Mouse (Mus musculus) limb, embryonic 15.5 days (tissue): Measurements from ENCODE around the gene Zfp266. TPM values are rescaled to one million over a fixed set of nuclear protein-coding genes. Genes with fewer than 3 reads are reported as not detected.

Source experiments
- ATAC-seq: fragments of 200-750 bp; cut with Nextera tagmentation; 2 replicates; pipeline ENCODE4 v1.8.0; 2017; ENCODE audit warnings: low read depth, moderate TSS enrichment; ENCODE audit not compliant: insufficient number of reproducible peaks, low FRiP score, low TSS enrichment
- H3K27ac ChIP-seq: fragments of 300-500 bp; sonication (generic); 2 replicates; pipeline ENCODE4 v1.5.1; 2015; ENCODE audit warnings: moderate library complexity, mild to moderate bottlenecking, inconsistent platforms
- H3K27me3 ChIP-seq: fragments of 300-500 bp; sonication (generic); 2 replicates; pipeline ENCODE4 v1.6.1; 2015; ENCODE audit warnings: inconsistent platforms
- H3K36me3 ChIP-seq: fragments of 300-500 bp; sonication (generic); 2 replicates; pipeline ENCODE4 v1.6.1; 2015; ENCODE audit warnings: inconsistent platforms
- H3K4me1 ChIP-seq: fragments of 300-500 bp; sonication (generic); 2 replicates; pipeline ENCODE4 v1.6.1; 2015; ENCODE audit warnings: inconsistent platforms
- H3K4me2 ChIP-seq: fragments of 300-500 bp; sonication (generic); 2 replicates; pipeline ENCODE4 v1.6.1; 2015; ENCODE audit warnings: mild to moderate bottlenecking, inconsistent platforms
- H3K4me3 ChIP-seq: fragments of 300-500 bp; sonication (generic); 2 replicates; pipeline ENCODE4 v1.5.1; 2015; ENCODE audit warnings: mild to moderate bottlenecking, inconsistent platforms
- H3K9ac ChIP-seq: fragments of 300-500 bp; sonication (generic); 2 replicates; pipeline ENCODE4 v1.6.1; 2015; ENCODE audit warnings: inconsistent platforms
- H3K9me3 ChIP-seq: fragments of 300-500 bp; sonication (generic); 2 replicates; pipeline ENCODE4 v1.6.1; 2016; ENCODE audit warnings: inconsistent platforms
- WGBS: fragments of 180-500 bp; shearing (Covaris S2); methylation state at CpG from one replicate; pipeline ENCODE4 v1.1.7; 2015; 5-methylcytosine and 5-hydroxymethylcytosine counted together
- polyA plus RNA-seq: library from polyadenylated mRNA; unstranded; fragments of >200 nt; fragmentation: Nextera tagmentation; extraction: Ambion mirVana; gene quantifications from 2 replicates; pipeline ENCODE4 v1.2.1, GENCODE M21; 2015

Zfp266 gene
- polyA plus RNA-seq, 1 experiment from 2014 or later = 110 TPM

DNA sequence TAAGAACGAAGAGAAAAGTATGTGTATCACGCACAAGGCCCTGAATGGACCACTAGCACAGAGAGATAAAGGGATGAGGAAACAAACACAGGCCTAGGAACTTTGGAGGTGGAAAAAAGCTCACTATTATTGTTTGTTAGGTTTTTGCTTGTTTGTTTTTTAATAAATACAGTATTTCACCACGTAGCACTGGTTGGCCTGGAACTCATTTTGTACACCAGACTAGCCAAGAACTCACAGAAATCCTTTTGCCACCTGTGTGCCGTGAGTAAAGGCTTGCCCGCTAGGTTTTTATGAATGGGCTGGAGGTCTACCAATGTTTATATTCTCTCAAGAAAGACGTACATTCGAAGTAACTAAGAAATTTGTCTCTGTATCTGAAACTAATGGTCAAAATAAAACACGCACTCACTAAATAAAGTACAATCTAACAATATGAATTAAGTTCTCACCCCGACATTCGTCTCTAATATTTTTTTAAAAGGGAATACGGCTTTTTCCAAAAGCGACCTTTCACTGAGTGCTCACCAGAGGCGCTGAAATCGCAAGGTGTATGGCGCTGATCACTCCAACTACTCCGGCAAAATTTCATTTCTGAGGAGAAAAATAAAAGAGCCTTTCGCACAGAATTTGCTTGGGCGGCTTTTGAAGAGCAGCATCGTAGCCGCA lies 29.2 kb downstream of the Zfp266 start:
- Histone ChIP-seq H3K27ac (peak overlapping the region; percentile 98), H3K4me2 (peak overlapping the region; percentile 61), H3K9ac (peak overlapping the region; percentile 82), H3K4me3 (peak overlapping the region; percentile 84), H3K4me1 (peaks cover 17% of the 10 kb centered on the region), H3K9me3 (no peaks in the 10 kb centered on the region), H3K27me3 (no peaks in the 10 kb centered on the region), H3K36me3 (peaks cover 14% of the 10 kb centered on the region)
- no peak for ATAC-seq
- WGBS = 8% methylated on average over 20 of the region's 20 CpGs

DNA sequence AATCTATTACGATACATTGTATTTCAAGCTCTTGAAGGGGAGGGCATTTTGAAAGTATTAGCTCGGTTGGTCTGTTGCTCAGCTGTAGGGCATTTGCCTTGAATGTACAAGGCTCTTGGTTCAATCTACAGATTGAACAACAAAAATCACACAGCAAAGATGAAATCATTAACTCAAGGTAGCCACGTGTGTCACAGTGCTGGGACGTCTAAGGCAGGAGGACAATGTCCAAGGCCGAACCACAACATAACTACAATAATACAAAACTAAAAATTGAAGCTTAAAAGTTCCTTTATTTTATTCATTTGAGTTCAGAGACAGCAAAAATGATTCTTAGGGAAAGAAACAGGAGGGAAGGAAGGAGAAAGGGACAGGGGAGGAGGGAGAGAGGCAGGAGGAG lies 31.7 kb downstream of the Zfp266 start:
- no peak overlapping the region for H3K4me2 ChIP-seq
- H3K27me3 ChIP-seq = no peaks in the 10 kb centered on the region
- H3K27ac ChIP-seq = no peak overlapping the region
- H3K4me3 ChIP-seq = no peak overlapping the region
- WGBS = 90% methylated on average over 5 of the region's 5 CpGs
- no peaks in the 10 kb centered on the region for H3K9me3 ChIP-seq
- no peak overlapping the region for H3K9ac ChIP-seq
- H3K36me3 ChIP-seq = peaks cover 21% of the 10 kb centered on the region
- no peak for ATAC-seq
- peaks cover 17% of the 10 kb centered on the region for H3K4me1 ChIP-seq

DNA sequence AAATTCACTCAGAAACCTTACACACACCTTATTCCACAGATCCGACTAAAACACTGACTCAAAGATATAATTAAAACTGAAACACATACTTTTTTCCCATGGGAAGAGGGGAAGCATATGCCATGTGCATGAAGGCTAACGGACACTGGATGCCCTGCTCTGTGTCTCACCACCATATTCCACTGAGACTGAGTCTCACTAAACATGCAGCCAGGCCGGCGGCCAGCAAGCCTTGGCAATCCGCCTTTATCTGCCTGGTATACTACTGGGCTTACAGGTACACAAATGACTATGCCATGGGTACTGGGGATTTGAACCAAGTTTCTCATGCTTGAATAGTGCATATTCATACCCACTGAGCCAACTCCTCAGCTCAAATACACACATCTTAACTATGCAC lies 41.8 kb downstream of the Zfp266 start:
- 88% methylated on average over 5 of the region's 5 CpGs for WGBS
- H3K27me3 ChIP-seq = no peaks in the 10 kb centered on the region
- no peak overlapping the region for H3K4me3 ChIP-seq
- H3K9me3 ChIP-seq = no peaks in the 10 kb centered on the region
- no peak overlapping the region for H3K4me2 ChIP-seq
- no peak overlapping the region for H3K9ac ChIP-seq
- no peak overlapping the region for H3K27ac ChIP-seq
- H3K36me3 ChIP-seq = peaks cover 68% of the 10 kb centered on the region
- H3K4me1 ChIP-seq = no peaks in the 10 kb centered on the region
- no peak for ATAC-seq

DNA sequence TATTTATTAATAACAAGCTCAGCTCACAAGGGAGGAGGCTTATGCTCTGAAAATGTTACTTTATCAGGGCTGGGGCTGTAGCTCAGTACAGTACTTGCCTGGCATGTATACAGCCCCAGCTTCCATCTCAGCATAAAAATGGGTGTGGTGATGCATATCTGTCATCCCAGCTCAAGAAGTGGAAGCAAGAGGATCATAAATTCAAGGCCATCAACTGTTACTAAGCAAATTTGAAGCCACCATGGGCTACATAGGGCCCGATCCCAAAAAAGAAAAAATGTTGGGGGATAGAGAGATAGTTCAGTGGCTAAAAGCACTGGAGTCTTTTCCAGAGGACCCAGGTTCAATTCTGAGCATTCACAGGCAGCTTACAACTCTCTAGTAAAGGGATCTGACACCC lies 44.6 kb downstream of the Zfp266 start:
- Histone ChIP-seq H3K9me3 (no peaks in the 10 kb centered on the region), H3K9ac (no peak overlapping the region), H3K36me3 (peaks cover 70% of the 10 kb centered on the region), H3K4me3 (no peak overlapping the region), H3K4me1 (no peaks in the 10 kb centered on the region), H3K4me2 (no peak overlapping the region), H3K27ac (no peak overlapping the region), H3K27me3 (no peaks in the 10 kb centered on the region)
- 100% methylated on average over 1 of the region's 1 CpGs for WGBS
- no peak for ATAC-seq

DNA sequence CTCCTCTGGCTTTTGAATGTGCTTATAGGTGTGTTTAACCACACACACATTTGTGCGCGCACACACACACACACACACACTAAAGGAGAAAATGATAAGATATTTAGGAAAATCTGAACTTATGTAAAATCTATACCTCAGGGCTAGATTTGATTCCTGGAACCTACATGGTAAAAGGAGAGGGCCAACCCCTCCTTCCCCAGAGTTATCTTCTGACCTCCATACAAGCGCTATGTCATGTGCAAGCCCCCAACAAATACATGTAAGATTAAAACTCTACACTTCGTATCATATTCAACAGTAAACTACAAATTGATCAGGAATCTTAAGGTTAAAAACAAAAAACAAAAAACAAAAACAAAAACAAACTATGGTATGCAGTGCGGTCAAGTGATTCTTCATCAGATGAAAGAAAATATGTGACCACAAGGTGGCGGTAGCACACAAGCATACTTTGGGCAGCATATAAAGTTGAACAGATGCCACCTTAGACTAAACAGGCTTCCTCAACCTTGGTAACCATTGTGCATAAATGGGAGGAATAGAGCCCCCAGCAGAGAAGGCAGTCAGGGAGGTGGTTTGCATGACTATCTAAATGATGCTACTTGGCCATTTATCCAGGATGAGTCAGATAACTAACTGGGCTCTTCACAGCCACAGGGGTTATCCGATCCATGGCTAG lies 54.3 kb downstream of the Zfp266 start:
- Histone ChIP-seq H3K9ac (no peak overlapping the region), H3K4me1 (no peaks in the 10 kb centered on the region), H3K27me3 (no peaks in the 10 kb centered on the region), H3K36me3 (peaks cover 34% of the 10 kb centered on the region), H3K4me3 (no peak overlapping the region), H3K27ac (no peak overlapping the region), H3K9me3 (peaks cover 15% of the 10 kb centered on the region), H3K4me2 (no peak overlapping the region)
- ATAC-seq = no peak
- 57% methylated on average over 7 of the region's 7 CpGs for WGBS

DNA sequence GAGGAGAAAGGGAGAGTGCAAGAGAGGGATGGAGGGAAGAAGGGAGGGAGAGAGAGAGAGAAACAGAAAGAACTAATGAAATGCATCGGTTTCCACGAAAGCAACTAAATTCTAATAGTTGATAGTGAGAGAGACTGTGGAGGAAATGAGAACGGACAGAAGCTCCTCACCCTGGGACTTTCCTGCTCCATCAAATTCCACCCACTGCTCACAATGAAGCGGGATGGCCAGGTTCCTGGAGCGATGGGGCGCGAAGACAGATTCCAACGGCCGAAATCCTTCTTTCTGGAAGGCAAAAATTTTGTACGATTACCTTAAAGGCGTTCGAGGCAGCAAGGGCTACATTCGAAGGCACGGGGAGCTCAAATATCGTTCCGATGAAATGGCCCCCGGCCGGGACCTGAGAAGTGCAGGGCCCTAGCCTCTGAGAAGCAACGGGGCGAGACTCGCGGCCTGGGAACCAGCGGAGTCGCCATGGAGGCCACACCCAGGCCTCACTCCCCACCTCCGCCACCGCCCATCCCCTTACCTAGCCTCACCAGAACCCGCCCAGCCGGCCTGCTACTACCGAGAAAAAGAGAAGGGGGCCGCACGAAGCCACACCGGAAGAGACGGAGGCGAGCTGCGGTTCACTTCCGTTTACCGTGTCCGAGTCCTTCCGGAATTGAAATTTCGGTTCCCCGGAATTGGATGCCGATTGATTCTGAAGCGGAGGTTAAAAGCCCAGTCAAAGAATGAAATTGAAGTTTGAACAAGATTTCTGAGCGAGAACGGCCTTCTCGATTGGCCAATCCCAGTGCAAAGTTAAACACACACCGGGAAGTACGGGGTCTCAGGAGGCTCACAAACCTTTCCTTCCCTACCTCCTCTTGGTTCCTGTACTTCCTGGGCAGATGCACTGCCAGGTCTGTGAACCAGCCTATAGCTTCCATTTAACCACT lies 61.6 kb downstream of the Zfp266 start, which contains the start of gene Zfp26:
Zfp26 (minus strand) TSS at position 786 of the 941 bp plus-strand sequence.
- Histone ChIP-seq H3K9ac (peak within 1 kb of the TSS; percentile 80), H3K4me1 (peaks cover 14% of the 10 kb centered on the region), H3K9me3 (no peaks in the 10 kb centered on the region), H3K4me2 (peak within 1 kb of the TSS; percentile 63), H3K4me3 (peak within 1 kb of the TSS; percentile 75), H3K27ac (peak within 1 kb of the TSS; percentile 94), H3K27me3 (no peaks in the 10 kb centered on the region), H3K36me3 (peaks cover 20% of the 10 kb centered on the region)
- under 1% methylated on average over 48 of the region's 48 CpGs for WGBS
- ATAC-seq = peak; percentile 88

DNA sequence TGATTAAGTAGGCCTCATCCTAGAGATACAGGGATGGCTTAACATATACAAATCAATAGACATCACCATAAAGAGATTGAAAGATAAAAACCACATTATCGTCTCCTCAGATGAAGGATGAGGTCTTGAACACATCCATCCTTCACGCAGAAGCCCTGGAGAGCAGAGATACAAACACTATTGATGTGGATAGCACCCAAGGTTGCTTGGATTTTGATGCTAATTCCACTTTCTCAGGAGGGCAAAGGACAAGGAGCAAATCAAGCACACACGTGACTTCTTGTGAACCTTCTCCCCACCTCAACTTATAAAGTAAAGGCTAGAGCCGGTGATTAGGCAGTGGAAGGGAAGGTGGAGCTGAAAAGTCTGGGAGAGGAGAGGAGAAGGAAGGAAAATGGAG lies 67.6 kb downstream of the Zfp266 start:
- no peak overlapping the region for H3K9ac ChIP-seq
- H3K27ac ChIP-seq = no peak overlapping the region
- H3K36me3 ChIP-seq = peaks cover 46% of the 10 kb centered on the region
- H3K4me2 ChIP-seq = no peak overlapping the region
- no peak overlapping the region for H3K4me3 ChIP-seq
- H3K27me3 ChIP-seq = no peaks in the 10 kb centered on the region
- ATAC-seq = no peak
- WGBS = 90% methylated on average over 4 of the region's 4 CpGs
- H3K9me3 ChIP-seq = no peaks in the 10 kb centered on the region
- H3K4me1 ChIP-seq = peaks cover 9% of the 10 kb centered on the region

DNA sequence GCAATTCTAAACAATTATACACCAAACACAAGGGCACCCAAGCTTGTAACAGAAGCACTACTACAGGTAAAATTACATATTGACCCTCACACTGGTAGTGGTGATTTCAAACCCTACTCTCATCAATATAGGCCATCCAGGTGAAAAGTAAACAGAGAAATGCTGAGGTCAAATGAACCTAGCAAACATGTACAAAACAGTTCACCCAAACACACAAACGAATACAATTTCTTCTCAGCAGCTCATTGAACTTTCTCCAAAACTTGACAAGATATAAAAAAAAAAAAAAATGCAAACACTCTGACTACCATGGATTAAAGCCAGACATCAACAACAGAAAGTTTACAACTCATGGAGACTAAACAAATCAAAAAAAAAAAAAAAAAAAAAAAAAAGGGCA lies 69.7 kb downstream of the Zfp266 start:
- Histone ChIP-seq H3K4me2 (no peak overlapping the region), H3K9ac (no peak overlapping the region), H3K9me3 (no peaks in the 10 kb centered on the region), H3K4me3 (no peak overlapping the region), H3K27me3 (no peaks in the 10 kb centered on the region), H3K4me1 (no peaks in the 10 kb centered on the region), H3K27ac (no peak overlapping the region), H3K36me3 (peaks cover 47% of the 10 kb centered on the region)
- no peak for ATAC-seq
- 89% methylated on average over 1 of the region's 1 CpGs for WGBS

Other genes with a start within 250 kb of the Zfp266 start
- not detected in 2 replicates for gene Olfr39, start 239.1 kb downstream of the Zfp266 start, polyA plus RNA-seq
- gene Olfr873, start 222.9 kb downstream of the Zfp266 start, polyA plus RNA-seq = not detected in 2 replicates
- gene Olfr18, start 185.3 kb downstream of the Zfp266 start, polyA plus RNA-seq = not detected in 2 replicates
- gene Zfp560, start 136.2 kb downstream of the Zfp266 start, polyA plus RNA-seq = 26.2 and 31.8 TPM in 2 replicates
- 14.8 and 17.3 TPM in 2 replicates for gene Zfp26, start 61.3 kb downstream of the Zfp266 start, polyA plus RNA-seq
- 19.1 and 19.4 TPM in 2 replicates for gene Zfp426, start 28.7 kb downstream of the Zfp266 start, polyA plus RNA-seq
- gene Zfp846, start 59.9 kb upstream of the Zfp266 start, polyA plus RNA-seq = 16.8 and 18.9 TPM in 2 replicates
- gene Ubl5, start 121.5 kb upstream of the Zfp266 start, polyA plus RNA-seq = 332 and 370 TPM in 2 replicates
- gene Fbxl12, start 123.3 kb upstream of the Zfp266 start, polyA plus RNA-seq = 19.2 and 20.0 TPM in 2 replicates
- gene Pin1, start 130.7 kb upstream of the Zfp266 start, polyA plus RNA-seq = 43.7 and 46.7 TPM in 2 replicates
- gene Olfm2, start 224.9 kb upstream of the Zfp266 start, polyA plus RNA-seq = 9.3 and 9.7 TPM in 2 replicates